Comparison of ENCODE assay signal across 9 mouse cellular contexts in the genomic region with DNA sequence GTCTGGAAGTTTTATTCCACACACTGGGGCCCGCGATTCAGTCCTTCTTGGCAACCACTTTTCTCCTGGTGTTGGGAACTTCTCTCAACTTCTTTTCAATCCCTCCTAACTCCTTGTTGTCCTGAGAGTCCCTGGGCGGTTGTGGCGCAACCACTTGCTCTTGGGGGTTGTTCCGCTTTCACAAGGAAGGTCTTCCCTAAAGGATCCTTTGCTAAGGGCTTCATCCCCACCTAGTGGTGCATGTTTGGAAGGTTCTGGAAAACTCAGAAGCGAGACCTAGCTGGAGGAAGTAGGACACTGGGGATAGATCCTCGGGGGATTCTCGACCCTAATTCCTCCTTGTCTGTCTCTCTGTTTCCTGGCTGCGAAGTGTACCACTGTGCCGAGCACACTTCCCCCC. TPM values are rescaled to one million over a fixed set of nuclear protein-coding genes. Genes with fewer than 3 reads are reported as not detected.
DNase-seq lines count a peak whose midpoint lies in the region; ATAC-seq and TF ChIP-seq lines count a peak whose summit lies in the region.
"Had no signal": no experiment of that assay in that cellular context is flagged by ENCODE, and none has a peak within 500 bp of the region (broad histone marks: within the 10 kb centered on the region; RNA-seq: fewer than 3 reads in every experiment).

No protein-coding gene starts in this region.

- H3K36me3 ChIP-seq in heart, embryonic 11.5 days (ENCODE audit: control insufficient read depth, insufficient read depth, low read length): no peaks in the 10 kb centered on the region
- H3K36me3 ChIP-seq in liver, embryonic 14.5 days (replicated peaks; ENCODE audit: control insufficient read depth, insufficient read depth, low read depth): no peaks in the 10 kb centered on the region
- H3K36me3 ChIP-seq in intestine, embryonic 15.5 days: no peaks in the 10 kb centered on the region
- H3K36me3 ChIP-seq: embryonic facial prominence, embryonic 12.5 days had no signal

- no peak for ATAC-seq in heart, embryonic 11.5 days (replicated peaks; ENCODE audit: insufficient number of reproducible peaks, low FRiP score, low TSS enrichment)
- no peak for ATAC-seq in liver, embryonic 14.5 days (ENCODE audit: insufficient read depth)
- no peak for ATAC-seq in intestine, embryonic 15.5 days

- WGBS in heart, embryonic 11.5 days (ENCODE audit: insufficient replicate concordance): 62% methylated on average over 10 of the region's 10 CpGs
- WGBS in liver, embryonic 14.5 days (ENCODE audit: insufficient replicate concordance): 50% methylated on average over 10 of the region's 10 CpGs
- WGBS in intestine, embryonic 15.5 days: 71% methylated on average over 10 of the region's 10 CpGs

- H3K4me3 ChIP-seq in heart, embryonic 11.5 days (ENCODE audit: low read depth, low read length): no peak overlapping the region
- H3K4me3 ChIP-seq in liver, embryonic 14.5 days (ENCODE audit: insufficient read depth in 1 of 2, low read depth in 2 of 2, low read length in 2 of 2): no peak overlapping the region
- no peak overlapping the region for H3K4me3 ChIP-seq in intestine, embryonic 15.5 days (replicated peaks)
- H3K4me3 ChIP-seq: embryonic facial prominence, embryonic 12.5 days had no signal

- no peak overlapping the region for H3K4me2 ChIP-seq in heart, embryonic 11.5 days
- 0 out of 2 replicates have a peak overlapping the region, but pooled peaks have one; percentile 18 for H3K4me2 ChIP-seq in liver, embryonic 14.5 days (ENCODE audit: low read depth)
- H3K4me2 ChIP-seq in intestine, embryonic 15.5 days (replicated peaks): no peak overlapping the region
- H3K4me2 ChIP-seq: embryonic facial prominence, embryonic 12.5 days had no signal

- no peak for TF ChIP-seq EP300 in liver, embryonic 14.5 days (IDR thresholded peaks at IDR 0.05; ENCODE audit: low read depth)

- no peak overlapping the region for H3K9ac ChIP-seq in heart, embryonic 11.5 days (ENCODE audit: low read depth, low read length)
- H3K9ac ChIP-seq in liver, embryonic 14.5 days (replicated peaks): no peak overlapping the region
- no peak overlapping the region for H3K9ac ChIP-seq in intestine, embryonic 15.5 days
- H3K9ac ChIP-seq: embryonic facial prominence, embryonic 12.5 days had no signal

- no peaks in the 10 kb centered on the region for H3K27me3 ChIP-seq in heart, embryonic 11.5 days (ENCODE audit: control insufficient read depth, insufficient read depth, low read length)
- peaks cover 2% of the 10 kb centered on the region for H3K27me3 ChIP-seq in liver, embryonic 14.5 days (ENCODE audit: control insufficient read depth, insufficient read depth, low read length)
- H3K27me3 ChIP-seq in intestine, embryonic 15.5 days (replicated peaks): no peaks in the 10 kb centered on the region
- H3K27me3 ChIP-seq: embryonic facial prominence, embryonic 12.5 days had no signal

- 0 out of 2 replicates have a peak, but pooled peaks cover 2% of the 10 kb centered on the region for H3K4me1 ChIP-seq in heart, embryonic 11.5 days (ENCODE audit: control insufficient read depth, insufficient read depth, low read length)
- peaks cover 7 to 13% of the 10 kb centered on the region in 2 experiments for H3K4me1 ChIP-seq in liver, embryonic 14.5 days (replicated peaks; ENCODE audit: control insufficient read depth in 2 of 2, insufficient read depth in 2 of 2, low read length in 1 of 2)
- no peaks in the 10 kb centered on the region for H3K4me1 ChIP-seq in intestine, embryonic 15.5 days (replicated peaks)
- H3K4me1 ChIP-seq: embryonic facial prominence, embryonic 12.5 days had no signal

- TF ChIP-seq CTCF in liver, embryonic 14.5 days (IDR thresholded peaks at IDR 0.05; ENCODE audit: low read depth): peak; percentile 49

- no peak overlapping the region for H3K27ac ChIP-seq in heart, embryonic 11.5 days (ENCODE audit: low read depth, low read length)
- H3K27ac ChIP-seq in liver, embryonic 14.5 days: no peak overlapping the region
- no peak overlapping the region for H3K27ac ChIP-seq in intestine, embryonic 15.5 days
- H3K27ac ChIP-seq: embryonic facial prominence, embryonic 12.5 days had no signal

- DNase-seq in heart, adult 11 months: peak; percentile 98
- peak; percentile 50 to 67 for DNase-seq in spleen, postnatal 36 days (ENCODE audit: low spot score in 2 of 2)
- DNase-seq in spleen, postnatal 14 days (ENCODE audit: low spot score in 2 of 2): no peak
- no peak for DNase-seq in liver, embryonic 14.5 days (ENCODE audit: low read depth in 3 of 3, low spot score in 3 of 3)
- no peak for DNase-seq in ovary, adult 18-20 months (ENCODE audit: low spot score)
- no peak for DNase-seq in embryo, embryonic 10 days (ENCODE audit: low spot score)

- no peaks in the 10 kb centered on the region for H3K9me3 ChIP-seq in heart, embryonic 11.5 days (replicated peaks; ENCODE audit: control insufficient read depth, low read length)
- no peaks in the 10 kb centered on the region for H3K9me3 ChIP-seq in liver, embryonic 14.5 days (ENCODE audit: control insufficient read depth, low read length)
- H3K9me3 ChIP-seq in intestine, embryonic 15.5 days: no peaks in the 10 kb centered on the region
- H3K9me3 ChIP-seq: embryonic facial prominence, embryonic 12.5 days had no signal

RNA-seq across cellular contexts. Expression of a gene that starts 19.8 kb away (rescaled TPM):
- polyA plus RNA-seq in heart, embryonic 11.5 days (2014; fragmentation: Nextera tagmentation; extraction: Ambion mirVana): 77.9 and 95.2 TPM in 2 replicates
- polyA plus RNA-seq in liver, embryonic 14.5 days (2012; rRNA removed): 3.9 and 4.9 TPM in 2 replicates
- 13.1 and 13.5 TPM in 2 replicates for polyA plus RNA-seq in liver, embryonic 14.5 days (2014; fragmentation: Nextera tagmentation; extraction: Ambion mirVana)
- polyA plus RNA-seq in intestine, embryonic 15.5 days (2015; fragmentation: Nextera tagmentation; extraction: Ambion mirVana): 76.4 and 90.6 TPM in 2 replicates

RNA-seq across cellular contexts. Expression of a gene that starts 42.0 kb away (rescaled TPM):
- polyA plus RNA-seq in heart, embryonic 11.5 days (2014; fragmentation: Nextera tagmentation; extraction: Ambion mirVana): 37.1 and 38.6 TPM in 2 replicates
- 9.3 and 11.6 TPM in 2 replicates for polyA plus RNA-seq in liver, embryonic 14.5 days (2012; rRNA removed)
- polyA plus RNA-seq in liver, embryonic 14.5 days (2014; fragmentation: Nextera tagmentation; extraction: Ambion mirVana): 15.4 and 16.2 TPM in 2 replicates
- 40.1 and 42.0 TPM in 2 replicates for polyA plus RNA-seq in intestine, embryonic 15.5 days (2015; fragmentation: Nextera tagmentation; extraction: Ambion mirVana)

Comparison
In these comparisons a context has a peak if more than half of its experiments do, and no peak if none do; other contexts are left out.
1. DNase-seq: peak in heart, adult 11 months (single experiment) and spleen, postnatal 36 days (2 of 2); none in spleen, postnatal 14 days (0 of 2), liver, embryonic 14.5 days (0 of 3), ovary, adult 18-20 months (single experiment) and embryo, embryonic 10 days (single experiment).